Mouse (Mus musculus) lung, postnatal 0 days (tissue): ENCODE results near the gene Slf2. TPM values are rescaled to one million over a fixed set of nuclear protein-coding genes. Genes with fewer than 3 reads are reported as not detected.

Experiments used
- ATAC-seq: fragments of 200-750 bp; cut with Nextera tagmentation; 2 replicates; pipeline ENCODE4 v1.8.0; 2017; ENCODE audit warnings: moderate library complexity
- DNase-seq: peaks from one replicate; pipeline ENCODE4 v3.0.0-alpha.2; 2016; ENCODE audit warnings: low spot score
- H3K27ac ChIP-seq: fragments of 300-500 bp; sonication (generic); 2 replicates; pipeline ENCODE4 v1.5.1; 2014; ENCODE audit warnings: antibody characterized with exemption, mild to moderate bottlenecking, low read length, mixed read lengths
- H3K27me3 ChIP-seq: fragments of 300-500 bp; sonication (generic); replicated peaks from 2 replicates; pipeline ENCODE4 v1.6.1; 2014; ENCODE audit warnings: low read length, mixed read lengths; ENCODE audit not compliant: insufficient read depth
- H3K36me3 ChIP-seq: fragments of 300-500 bp; sonication (generic); 2 replicates; pipeline ENCODE4 v1.6.1; 2014; ENCODE audit warnings: low read length, mixed read lengths; ENCODE audit not compliant: insufficient read depth
- H3K4me1 ChIP-seq: fragments of 300-500 bp; sonication (generic); 2 replicates; pipeline ENCODE4 v1.6.1; 2014; ENCODE audit warnings: antibody characterized with exemption, low read depth, low read length, mixed read lengths; ENCODE audit not compliant: insufficient read depth
- H3K4me2 ChIP-seq: fragments of 300-500 bp; sonication (generic); replicated peaks from 2 replicates; pipeline ENCODE4 v1.6.1; 2014; ENCODE audit warnings: low read depth, mild to moderate bottlenecking, low read length, moderate library complexity, mixed read lengths
- H3K4me3 ChIP-seq: fragments of 300-500 bp; sonication (generic); 2 replicates; pipeline ENCODE4 v1.5.1; 2014; ENCODE audit warnings: low read depth, low read length
- H3K9ac ChIP-seq: fragments of 300-500 bp; sonication (generic); replicated peaks from 2 replicates; pipeline ENCODE4 v1.6.1; 2014; ENCODE audit warnings: low read depth, mild to moderate bottlenecking
- H3K9me3 ChIP-seq: fragments of 300-500 bp; sonication (generic); 2 replicates; pipeline ENCODE4 v1.6.1; 2016; ENCODE audit warnings: low read length, mixed read lengths
- CTCF ChIP-seq: IDR thresholded peaks from 2 replicates; pipeline ENCODE4 v1.5.1; 2016; ENCODE audit warnings: antibody characterized with exemption, mild to moderate bottlenecking
- EP300 ChIP-seq: IDR thresholded peaks from 2 replicates; pipeline ENCODE4 v1.6.1; 2016; ENCODE audit warnings: antibody characterized with exemption, mild to moderate bottlenecking, control low read depth
- WGBS: fragments of 180-500 bp; shearing (Covaris S2); extraction: QIAGEN DNeasy Blood & Tissue Kit; methylation state at CpG from one replicate; pipeline ENCODE4 v1.1.7; 2014; 5-methylcytosine and 5-hydroxymethylcytosine counted together
- polyA plus RNA-seq: library from polyadenylated mRNA; unstranded; fragments of >200 nt; fragmentation: Nextera tagmentation; extraction: Ambion mirVana; gene quantifications from 2 replicates; pipeline ENCODE4 v1.2.1, GENCODE M21; 2015

Slf2 gene
- polyA plus RNA-seq, 1 experiment from 2014 or later = 10.6 TPM

DNA sequence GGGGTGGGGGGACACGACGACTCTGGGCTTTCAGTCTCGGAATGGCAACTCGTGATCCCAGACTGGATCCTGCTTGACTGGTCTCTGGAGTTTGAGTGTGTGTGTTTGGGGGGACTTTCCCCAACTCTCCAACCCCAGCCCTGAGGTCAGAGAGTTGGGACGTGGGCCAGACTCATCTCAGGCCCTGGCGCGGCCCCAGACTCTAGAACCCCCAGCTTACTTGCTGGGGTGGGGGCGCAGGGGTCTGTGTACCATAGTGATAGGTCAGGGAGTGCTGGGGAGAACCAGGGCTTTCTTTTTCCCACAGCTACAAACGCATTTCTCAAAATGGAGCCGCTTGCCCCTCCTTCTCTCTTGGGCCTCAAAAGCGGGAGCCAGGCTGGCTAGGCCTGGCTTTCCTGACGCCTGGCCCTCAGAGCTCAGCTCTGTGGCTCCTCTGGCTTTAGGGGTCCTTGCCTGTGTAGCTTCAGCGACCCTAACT lies 87.4 kb downstream of the Slf2 start:
- H3K4me1 ChIP-seq = peaks cover 26% of the 10 kb centered on the region
- no peaks in the 10 kb centered on the region for H3K9me3 ChIP-seq
- H3K27ac ChIP-seq = peak overlapping the region; percentile 99
- no peaks in the 10 kb centered on the region; the same call in 1 of the 2 replicates for H3K36me3 ChIP-seq
- no peak for TF ChIP-seq EP300
- no peak for TF ChIP-seq CTCF
- DNase-seq (peak; percentile 80), ATAC-seq (0 out of 2 replicates have a peak, but pooled peaks have one; percentile 4)
- H3K4me3 ChIP-seq = peak overlapping the region; percentile 63
- no peaks in the 10 kb centered on the region for H3K27me3 ChIP-seq
- peak overlapping the region; percentile 76 for H3K4me2 ChIP-seq
- WGBS = 0% methylated on average over 11 of the region's 13 CpGs
- H3K9ac ChIP-seq = peak overlapping the region; percentile 77

DNA sequence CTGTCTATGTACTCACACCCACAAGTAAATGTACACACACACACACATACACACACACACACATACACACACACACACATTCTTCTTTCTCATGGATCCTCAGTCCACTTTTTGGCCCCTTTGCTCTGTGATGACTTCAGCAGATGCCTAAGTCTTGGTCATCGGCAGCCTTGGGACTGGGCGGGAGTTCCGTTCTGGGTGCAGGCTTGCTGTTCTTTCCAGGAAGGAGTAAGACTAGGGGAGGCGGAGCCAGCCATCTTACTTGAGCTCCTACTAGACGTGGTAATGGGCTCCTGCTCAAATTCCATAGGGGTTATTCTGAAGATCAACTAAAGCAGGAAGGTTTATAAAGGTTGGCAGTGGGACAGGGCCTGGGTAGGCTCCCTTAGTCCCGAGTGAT lies 89.4 kb downstream of the Slf2 start:
- DNase-seq (peak; percentile 88), ATAC-seq (no peak)
- WGBS = 24% methylated on average over 6 of the region's 6 CpGs
- H3K4me2 ChIP-seq = peak overlapping the region; percentile 31
- H3K9me3 ChIP-seq = no peaks in the 10 kb centered on the region
- H3K4me3 ChIP-seq = no peak overlapping the region
- H3K4me1 ChIP-seq = peaks cover 26% of the 10 kb centered on the region
- no peaks in the 10 kb centered on the region; the same call in none of the 2 replicates for H3K36me3 ChIP-seq
- TF ChIP-seq EP300 (no peak), CTCF (no peak)
- H3K9ac ChIP-seq = 0 out of 2 replicates have a peak overlapping the region, but pooled peaks have one; percentile 3
- H3K27ac ChIP-seq = peak overlapping the region; percentile 38; the same call in 1 of the 2 replicates
- H3K27me3 ChIP-seq = no peaks in the 10 kb centered on the region

DNA sequence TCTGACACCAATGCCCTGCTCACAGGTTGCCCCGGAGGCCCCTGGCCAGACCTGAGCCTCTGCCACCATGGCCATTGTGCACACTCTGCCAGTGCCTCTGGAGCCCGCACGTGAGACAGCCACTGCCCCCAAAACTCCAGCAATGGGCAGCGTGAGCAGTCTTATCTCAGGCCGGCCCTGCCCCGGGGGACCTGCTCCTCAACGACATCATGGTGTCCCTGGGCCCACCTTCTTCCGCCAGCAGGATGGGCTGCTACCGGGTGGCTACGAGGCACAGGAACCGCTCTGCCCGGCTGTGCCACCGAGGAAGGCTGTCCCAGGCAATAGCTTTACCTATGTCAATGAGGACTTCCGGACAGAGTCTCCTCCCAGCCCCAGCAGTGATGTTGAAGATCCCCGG lies 90.4 kb downstream of the Slf2 start:
- TF ChIP-seq EP300 = no peak
- no peak for TF ChIP-seq CTCF
- Histone ChIP-seq H3K27me3 (no peaks in the 10 kb centered on the region), H3K9ac (no peak overlapping the region), H3K4me3 (no peak overlapping the region), H3K36me3 (peaks cover 7% of the 10 kb centered on the region), H3K4me2 (0 out of 2 replicates have a peak overlapping the region, but pooled peaks have one; percentile 31), H3K9me3 (no peaks in the 10 kb centered on the region), H3K4me1 (peaks cover 21% of the 10 kb centered on the region), H3K27ac (no peak overlapping the region)
- DNase-seq = no peak
- no peak for ATAC-seq
- 86% methylated on average over 15 of the region's 15 CpGs for WGBS

DNA sequence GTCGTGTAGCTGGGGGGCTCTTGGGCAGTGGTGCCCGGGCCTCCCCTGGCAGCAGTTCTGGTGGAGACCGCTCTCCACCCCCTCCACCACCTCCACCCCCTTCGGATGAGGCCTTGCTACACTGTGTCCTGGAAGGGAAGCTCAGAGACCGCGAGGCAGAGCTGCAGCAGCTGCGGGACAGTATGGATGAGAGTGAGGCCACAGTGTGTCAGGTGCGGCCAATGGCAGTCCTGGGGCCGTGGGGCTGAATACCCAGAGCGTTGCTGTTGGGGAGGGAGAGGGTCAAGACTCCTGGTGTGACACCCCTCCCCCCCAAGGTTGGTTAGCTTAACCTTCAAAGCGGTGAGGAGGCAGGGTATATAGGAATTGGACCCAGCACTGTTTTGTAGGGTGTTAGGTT lies 93.0 kb downstream of the Slf2 start:
- Histone ChIP-seq H3K4me2 (no peak overlapping the region), H3K4me1 (peaks cover 17% of the 10 kb centered on the region), H3K27me3 (no peaks in the 10 kb centered on the region), H3K9me3 (no peaks in the 10 kb centered on the region), H3K4me3 (no peak overlapping the region), H3K36me3 (peaks cover 10% of the 10 kb centered on the region), H3K9ac (no peak overlapping the region), H3K27ac (no peak overlapping the region)
- DNase-seq (no peak), ATAC-seq (no peak)
- TF ChIP-seq CTCF = no peak
- 82% methylated on average over 11 of the region's 11 CpGs for WGBS

DNA sequence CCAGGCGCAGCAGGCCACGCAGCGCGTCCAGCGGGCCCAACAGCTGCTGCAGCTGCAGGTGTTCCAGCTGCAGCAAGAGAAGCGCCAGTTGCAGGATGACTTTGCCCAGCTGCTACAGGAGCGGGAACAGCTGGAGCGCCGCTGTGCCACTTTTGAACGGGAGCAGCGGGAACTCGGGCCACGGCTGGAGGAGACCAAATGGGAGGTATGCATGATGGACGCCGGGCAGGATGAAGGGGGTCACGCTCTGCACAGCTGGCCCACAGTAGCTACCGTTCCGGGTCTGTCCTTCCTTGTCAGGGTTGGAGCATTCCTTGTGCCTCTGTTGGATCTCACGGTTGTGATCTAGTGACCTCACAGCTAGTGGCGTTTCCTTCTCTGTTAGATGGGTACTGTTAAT lies 93.8 kb downstream of the Slf2 start:
- ATAC-seq = no peak
- Histone ChIP-seq H3K27me3 (no peaks in the 10 kb centered on the region), H3K4me1 (peaks cover 13% of the 10 kb centered on the region), H3K4me2 (no peak overlapping the region), H3K4me3 (no peak overlapping the region), H3K36me3 (peaks cover 10% of the 10 kb centered on the region), H3K27ac (no peak overlapping the region), H3K9ac (no peak overlapping the region), H3K9me3 (no peaks in the 10 kb centered on the region)
- no peak for TF ChIP-seq CTCF
- no peak for TF ChIP-seq EP300
- WGBS = 79% methylated on average over 19 of the region's 20 CpGs
- no peak for DNase-seq

DNA sequence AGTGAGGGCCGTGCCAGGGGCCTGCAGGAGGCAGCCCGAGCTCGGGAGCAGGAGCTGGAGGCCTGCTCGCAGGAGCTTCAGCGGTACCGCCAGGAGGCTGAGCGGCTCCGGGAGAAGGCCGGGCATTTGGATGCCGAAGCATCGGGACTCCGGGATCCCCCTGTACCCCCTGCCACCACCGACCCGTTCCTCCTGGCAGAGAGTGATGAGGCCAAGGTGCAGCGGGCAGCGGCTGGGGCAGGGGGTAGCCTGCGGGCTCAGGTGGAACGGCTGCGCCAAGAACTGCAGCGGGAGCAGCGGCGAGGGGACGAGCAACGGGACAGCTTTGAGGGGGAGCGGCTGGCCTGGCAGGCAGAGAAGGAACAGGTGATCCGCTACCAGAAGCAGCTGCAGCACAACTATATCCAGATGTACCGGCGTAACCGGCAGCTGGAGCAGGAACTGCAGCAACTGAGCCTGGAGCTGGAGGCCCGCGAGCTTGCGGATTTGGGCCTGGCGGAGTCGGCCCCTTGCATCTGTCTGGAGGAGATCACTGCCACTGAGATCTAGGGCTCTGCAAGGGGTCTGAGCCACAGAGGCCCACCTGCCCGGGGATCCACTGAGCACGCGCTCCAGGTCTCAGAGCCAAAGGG lies 95.1 kb downstream of the Slf2 start:
- H3K36me3 ChIP-seq = peaks cover 10% of the 10 kb centered on the region
- no peak overlapping the region for H3K27ac ChIP-seq
- H3K9ac ChIP-seq = no peak overlapping the region
- no peak overlapping the region for H3K4me2 ChIP-seq
- peaks cover 2% of the 10 kb centered on the region for H3K4me1 ChIP-seq
- no peak overlapping the region for H3K4me3 ChIP-seq
- H3K9me3 ChIP-seq = no peaks in the 10 kb centered on the region
- TF ChIP-seq EP300 = no peak
- H3K27me3 ChIP-seq = no peaks in the 10 kb centered on the region
- no peak for DNase-seq
- 88% methylated on average over 36 of the region's 37 CpGs for WGBS
- no peak for ATAC-seq
